Mouse (Mus musculus) bone marrow, adult 2 months (tissue): ENCODE data around the gene Ocln. TPM values are rescaled to one million over a fixed set of nuclear protein-coding genes. Genes with fewer than 3 reads are reported as not detected.

ENCODE experiments used
- H3K27ac ChIP-seq: fragments of 200-500 bp; 2 replicates; pipeline ENCODE4 v1.5.1; 2012; ENCODE audit warnings: low read depth, mild to moderate bottlenecking, control low read depth, inconsistent platforms, low read length; ENCODE audit not compliant: control insufficient read depth, poor library complexity, insufficient read depth
- H3K4me1 ChIP-seq: fragments of 200-500 bp; 2 replicates; pipeline ENCODE4 v1.6.1; 2011; ENCODE audit warnings: low read length; ENCODE audit not compliant: control insufficient read depth, insufficient read depth
- H3K4me3 ChIP-seq: fragments of 200-500 bp; replicated peaks from 2 replicates; pipeline ENCODE3; 2011; ENCODE audit warnings: mild to moderate bottlenecking, low read depth, low read length, control low read depth; ENCODE audit not compliant: control insufficient read depth
- CTCF ChIP-seq: fragments of 200-500 bp; IDR thresholded peaks from 2 replicates; pipeline ENCODE4 v1.5.1; 2011; ENCODE audit warnings: low read length, control low read depth; ENCODE audit not compliant: control insufficient read depth, insufficient read depth
- POLR2A ChIP-seq: fragments of 200-500 bp; IDR thresholded peaks from 2 replicates; pipeline ENCODE4 v1.6.1; 2011; ENCODE audit warnings: low read depth, mild to moderate bottlenecking, control low read depth, low read length, borderline replicate concordance; ENCODE audit not compliant: control insufficient read depth
- WGBS: fragments of 180-500 bp; shearing (Covaris S2); methylation state at CpG from one replicate; pipeline ENCODE4 v1.1.7; 2018; 5-methylcytosine and 5-hydroxymethylcytosine counted together
- polyA plus RNA-seq: library from polyadenylated mRNA; stranded (reverse); fragments of >200 nt; gene quantifications from 2 replicates; pipeline ENCODE4 v1.2.4, GENCODE M21; 2011; ENCODE audit warnings: low replicate concordance; ENCODE audit not compliant: missing spikeins, insufficient read depth, insufficient read length

Ocln gene
- polyA plus RNA-seq, 1 experiment, result 0.60 TPM

DNA sequence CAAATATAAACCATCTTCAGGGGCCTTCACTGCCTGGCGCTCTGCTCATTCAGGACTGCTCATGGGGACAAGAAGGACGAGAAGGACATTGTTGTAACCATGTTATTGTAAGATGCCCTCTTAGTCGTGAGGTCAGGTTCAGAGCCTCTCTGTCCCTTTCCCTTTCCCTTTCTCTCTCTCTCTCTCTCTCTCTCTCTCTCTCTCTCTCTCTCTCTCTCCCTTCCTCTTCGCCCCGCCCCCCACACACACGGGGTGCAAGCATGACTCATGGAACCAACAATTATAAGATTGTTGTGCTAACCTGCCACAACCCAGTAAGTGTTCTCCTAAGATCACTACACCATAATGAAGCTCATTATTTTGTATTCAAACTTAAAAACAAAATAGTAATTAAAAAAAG lies 29.6 kb upstream of the Ocln start:
- H3K4me1 ChIP-seq, result no peaks in the 10 kb centered on the region
- TF ChIP-seq POLR2A (no peak), CTCF (no peak)
- 54% methylated on average over 6 of the region's 6 CpGs for WGBS
- H3K27ac ChIP-seq, result no peak overlapping the region
- H3K4me3 ChIP-seq, result no peak overlapping the region

DNA sequence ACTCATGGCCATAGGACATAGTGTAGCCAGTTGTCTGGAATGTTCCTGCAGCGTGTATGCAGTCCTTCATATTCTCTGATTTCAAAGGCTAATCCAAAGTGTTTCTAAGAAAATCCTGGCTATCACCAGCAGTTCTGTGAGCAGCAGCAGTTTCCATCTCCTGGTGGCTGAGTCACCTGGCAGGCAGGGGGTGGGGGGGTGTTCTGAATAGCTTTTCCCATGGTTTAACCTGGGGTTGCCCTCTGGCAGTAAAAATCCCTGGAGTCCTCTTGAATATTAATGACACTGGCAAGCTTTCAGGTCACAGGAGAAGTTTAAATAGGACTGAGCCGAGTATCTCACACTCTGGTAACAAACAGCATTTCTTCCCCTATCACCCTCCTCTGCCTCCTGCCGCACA lies 29.2 kb upstream of the Ocln start:
- no peaks in the 10 kb centered on the region for H3K4me1 ChIP-seq
- no peak overlapping the region for H3K27ac ChIP-seq
- TF ChIP-seq CTCF, result no peak
- TF ChIP-seq POLR2A, result no peak
- 64% methylated on average over 3 of the region's 3 CpGs for WGBS
- no peak overlapping the region for H3K4me3 ChIP-seq

DNA sequence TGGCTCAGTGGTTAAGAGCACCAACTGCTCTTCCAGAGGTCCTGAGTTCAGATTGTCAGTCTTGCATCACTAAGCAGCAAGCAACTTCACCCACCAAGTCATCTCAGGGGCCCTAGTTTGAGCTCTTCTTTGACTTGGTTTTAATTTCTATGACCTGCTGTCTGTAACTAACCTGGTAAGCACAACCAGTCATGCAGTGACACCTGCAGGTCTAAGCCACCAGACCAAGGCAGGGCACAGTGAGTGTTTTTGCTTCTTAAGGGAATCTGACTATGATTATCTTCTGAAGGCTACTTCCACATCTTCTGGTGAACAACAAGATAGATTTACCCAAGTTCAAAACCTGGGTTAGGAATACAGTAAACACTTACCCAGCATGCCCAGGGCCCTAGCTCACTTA lies 27.4 kb upstream of the Ocln start:
- TF ChIP-seq CTCF, result no peak
- no peak overlapping the region for H3K27ac ChIP-seq
- no peaks in the 10 kb centered on the region for H3K4me1 ChIP-seq
- H3K4me3 ChIP-seq, result no peak overlapping the region

DNA sequence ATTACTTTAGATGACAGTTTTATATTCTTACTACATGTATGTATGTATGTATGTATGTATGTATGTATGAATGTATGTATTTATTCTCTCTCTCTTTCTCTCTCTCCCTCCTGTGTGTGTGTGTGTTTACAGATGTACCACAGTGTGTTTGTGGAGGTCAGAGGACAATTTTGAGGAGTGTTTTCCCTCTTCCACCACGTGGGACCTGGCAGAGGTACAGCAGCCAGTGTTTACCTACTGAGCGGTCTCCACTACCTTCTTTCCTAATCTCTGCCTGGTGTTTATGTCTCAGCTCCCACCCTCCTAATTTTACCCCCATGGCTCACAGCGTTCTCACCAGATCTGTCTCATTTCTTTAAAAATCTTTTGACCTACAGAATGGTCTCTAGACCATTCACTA lies 26.7 kb upstream of the Ocln start:
- 67% methylated on average over 3 of the region's 3 CpGs for WGBS
- no peak for TF ChIP-seq CTCF
- no peak for TF ChIP-seq POLR2A

DNA sequence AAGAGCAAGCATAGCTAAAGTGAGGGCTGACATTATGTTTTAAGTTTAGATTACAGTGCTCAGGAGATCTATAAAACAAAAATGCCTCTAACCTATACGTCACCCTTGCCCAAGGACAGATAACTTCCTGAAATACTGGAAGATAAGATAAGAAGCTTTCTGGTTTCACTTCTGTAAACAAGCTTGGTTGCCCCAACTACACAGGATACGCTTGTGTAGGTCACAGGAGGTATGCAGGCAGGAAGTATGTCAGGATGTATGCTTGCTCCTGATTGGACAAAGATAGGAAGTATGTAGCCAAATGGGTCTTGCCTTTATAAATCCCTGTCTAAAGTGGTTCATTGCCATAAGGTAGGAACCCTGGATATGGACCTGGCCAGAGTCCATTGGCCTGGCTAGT lies 23.4 kb upstream of the Ocln start:
- TF ChIP-seq CTCF (no peak), POLR2A (no peak)
- 11% methylated on average over 2 of the region's 2 CpGs for WGBS
- H3K4me1 ChIP-seq, result no peaks in the 10 kb centered on the region

More for the DNA sequence above, 26.7 kb upstream of the Ocln start:
- H3K27ac ChIP-seq, result no peak overlapping the region
- no peak overlapping the region for H3K4me3 ChIP-seq
- H3K4me1 ChIP-seq, result no peaks in the 10 kb centered on the region

DNA sequence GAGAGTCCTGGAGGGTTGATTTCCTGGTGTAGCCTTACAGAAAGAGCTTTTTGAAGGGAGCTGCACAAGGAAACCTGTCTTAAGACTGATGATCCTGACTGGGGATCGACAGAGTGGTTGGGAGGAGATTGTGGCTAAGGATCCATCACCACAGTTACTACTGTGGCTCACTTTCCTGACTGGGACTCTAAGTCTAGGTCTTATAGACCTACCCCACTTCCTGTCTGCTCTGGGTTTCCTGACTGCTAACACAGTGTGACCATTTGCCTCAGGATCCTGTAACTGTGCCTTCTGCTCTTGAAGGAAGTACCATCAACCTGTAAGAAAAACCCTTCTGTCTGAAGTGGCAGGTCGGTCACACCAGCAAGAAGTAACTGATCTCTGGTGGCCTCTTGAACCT lies 18.2 kb upstream of the Ocln start:
- H3K4me1 ChIP-seq, result no peaks in the 10 kb centered on the region
- WGBS, result 22% methylated on average over 2 of the region's 2 CpGs
- no peak overlapping the region for H3K27ac ChIP-seq
- TF ChIP-seq CTCF, result no peak
- TF ChIP-seq POLR2A, result no peak
- no peak overlapping the region for H3K4me3 ChIP-seq

More for the DNA sequence above, 23.4 kb upstream of the Ocln start:
- Histone ChIP-seq H3K27ac (no peak overlapping the region), H3K4me3 (no peak overlapping the region)

DNA sequence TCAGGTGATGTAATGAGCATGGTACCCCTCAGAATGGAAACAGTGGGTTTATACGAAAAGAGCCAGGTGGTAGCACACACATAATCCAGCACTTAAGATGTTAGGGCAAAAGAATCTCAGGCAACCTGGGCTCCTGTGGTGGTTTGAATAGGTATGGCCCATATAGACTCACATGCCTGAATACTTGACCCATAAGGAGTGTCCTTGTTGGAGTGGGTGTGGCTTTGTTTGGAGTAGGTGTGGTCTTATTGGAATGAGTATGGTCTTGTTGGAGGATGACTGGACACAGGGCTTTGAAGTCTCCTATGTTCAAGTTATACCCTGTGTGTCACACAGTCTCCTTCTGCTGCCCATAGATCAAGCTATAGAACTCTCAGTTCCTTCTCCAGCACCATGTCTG lies 15.8 kb upstream of the Ocln start:
- H3K4me3 ChIP-seq, result no peak overlapping the region
- WGBS, result 92% methylated on average over 1 of the region's 1 CpGs
- no peak for TF ChIP-seq POLR2A
- H3K27ac ChIP-seq, result no peak overlapping the region
- no peaks in the 10 kb centered on the region for H3K4me1 ChIP-seq

DNA sequence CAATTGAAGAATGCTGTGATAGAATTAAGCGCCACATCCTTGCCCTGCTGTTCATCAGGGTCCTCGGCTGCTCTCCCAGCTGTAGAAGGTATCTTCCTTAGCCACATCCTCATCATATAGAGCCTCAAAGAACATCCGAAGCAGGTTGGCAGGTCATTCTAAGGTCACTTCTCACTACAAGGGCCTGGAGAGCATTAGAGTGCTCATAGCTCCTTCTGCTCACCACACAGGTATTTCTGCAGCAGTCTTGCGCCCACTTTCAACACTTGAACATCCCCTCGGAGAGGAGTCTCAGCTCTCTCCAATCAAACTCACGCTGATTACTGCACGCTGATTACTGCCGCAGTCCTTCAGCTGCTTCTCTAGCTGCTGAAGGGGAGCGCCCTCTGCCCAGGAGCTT lies 6.9 kb upstream of the Ocln start:
- H3K4me1 ChIP-seq, result no peaks in the 10 kb centered on the region
- 86% methylated on average over 9 of the region's 9 CpGs for WGBS
- TF ChIP-seq POLR2A (no peak), CTCF (no peak)
- H3K27ac ChIP-seq, result no peak overlapping the region
- H3K4me3 ChIP-seq, result no peak overlapping the region

DNA sequence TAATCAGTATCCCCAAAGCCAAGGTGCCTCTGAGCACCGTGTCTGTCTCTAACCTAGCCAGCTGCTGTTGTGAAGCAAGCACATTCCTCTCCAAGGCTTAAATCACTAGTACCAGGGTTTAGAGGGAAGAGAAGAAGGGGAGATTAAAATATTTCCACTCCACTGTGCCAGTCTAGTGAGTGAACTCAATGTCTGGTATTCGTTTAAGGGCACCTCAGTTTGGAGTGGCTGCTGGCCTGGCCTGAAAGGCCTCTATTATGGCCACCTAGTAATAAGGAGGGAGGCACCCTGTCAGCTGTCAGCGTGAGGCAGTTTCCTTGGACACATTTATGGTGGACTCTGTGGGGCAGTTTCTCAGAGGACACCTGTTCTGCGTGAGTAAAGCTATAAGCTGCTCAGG lies 4.5 kb upstream of the Ocln start:
- Histone ChIP-seq H3K4me1 (no peaks in the 10 kb centered on the region), H3K4me3 (no peak overlapping the region), H3K27ac (no peak overlapping the region)
- WGBS, result 79% methylated on average over 4 of the region's 4 CpGs
- no peak for TF ChIP-seq CTCF
- TF ChIP-seq POLR2A, result no peak

DNA sequence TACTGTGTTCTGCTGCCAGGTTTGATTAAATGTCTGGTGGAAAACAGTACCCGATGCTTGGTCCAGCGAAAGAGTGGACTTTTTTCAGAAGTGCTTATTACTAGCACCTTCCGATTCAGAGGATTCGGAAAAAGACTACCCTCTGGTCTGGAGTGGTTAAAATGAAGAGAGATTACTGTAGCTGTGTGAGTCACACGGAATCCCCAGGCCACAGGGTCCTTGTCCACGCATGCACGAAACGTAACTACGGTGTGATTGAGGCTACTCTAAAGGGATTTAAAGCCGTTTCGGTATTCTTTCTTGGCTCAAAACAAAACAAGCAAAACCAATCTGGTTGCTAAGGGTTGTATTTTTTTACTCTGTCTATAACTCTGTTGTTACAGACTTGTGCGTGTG lies 522 bp upstream of the Ocln start:
- WGBS, result 6% methylated on average over 12 of the region's 12 CpGs
- H3K4me1 ChIP-seq, result no peaks in the 10 kb centered on the region
- no peak for TF ChIP-seq CTCF
- TF ChIP-seq POLR2A, result no peak
- no peak overlapping the region for H3K4me3 ChIP-seq
- no peak overlapping the region for H3K27ac ChIP-seq
